Mouse (Mus musculus) cerebellum, postnatal 14 days (tissue): ENCODE results near the gene Resp18.

ENCODE experiments used
- DNase-seq, 2 experiments: peaks; one replicate each; pipeline ENCODE4 v3.0.0; 2021; ENCODE audit warnings: mixed read lengths in 2 of 2

Gene Resp18

DNA sequence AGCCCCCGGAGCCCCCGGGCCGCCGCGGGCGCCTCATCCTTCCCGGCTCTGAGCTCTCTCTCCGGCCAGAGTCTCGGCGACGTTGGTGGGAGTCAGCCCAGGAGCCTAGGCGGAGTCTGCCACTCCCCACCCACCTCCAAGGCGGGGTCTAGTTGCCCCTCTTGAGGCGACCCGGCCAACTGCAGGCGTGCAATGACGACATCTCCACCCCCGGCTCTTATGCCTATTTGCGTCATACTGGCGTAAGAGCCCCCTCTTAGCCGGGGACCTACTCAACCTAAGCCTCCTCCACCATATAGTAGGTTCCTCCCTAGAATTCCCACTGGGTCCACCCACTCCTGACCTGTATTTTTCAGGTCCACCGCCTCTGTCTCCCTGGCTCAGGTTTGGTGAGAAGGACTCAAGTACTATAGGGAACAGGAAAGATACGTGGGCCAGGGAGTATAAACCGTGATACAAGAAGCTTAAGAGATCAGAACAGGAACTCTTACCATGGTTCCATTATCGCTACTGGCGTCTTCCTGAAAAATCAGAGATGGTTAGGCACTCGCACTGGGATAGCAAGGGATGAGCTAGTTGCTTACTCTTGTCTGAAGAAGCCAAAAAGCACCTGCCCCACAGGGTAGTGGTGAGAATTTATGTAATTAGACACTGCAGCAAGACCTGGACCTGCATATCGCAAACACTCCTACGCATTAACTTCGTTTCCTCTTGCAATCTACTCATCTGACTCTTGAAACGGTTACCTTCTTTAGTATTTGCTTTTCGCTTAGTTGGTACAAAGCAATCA lies 13.9 kb downstream of the Resp18 start, which contains the start of gene Ptprn:
TSS of gene Ptprn (minus strand) at position 412 of the 790 bp plus-strand sequence.
- peak; percentile 80 to 82 for DNase-seq

DNA sequence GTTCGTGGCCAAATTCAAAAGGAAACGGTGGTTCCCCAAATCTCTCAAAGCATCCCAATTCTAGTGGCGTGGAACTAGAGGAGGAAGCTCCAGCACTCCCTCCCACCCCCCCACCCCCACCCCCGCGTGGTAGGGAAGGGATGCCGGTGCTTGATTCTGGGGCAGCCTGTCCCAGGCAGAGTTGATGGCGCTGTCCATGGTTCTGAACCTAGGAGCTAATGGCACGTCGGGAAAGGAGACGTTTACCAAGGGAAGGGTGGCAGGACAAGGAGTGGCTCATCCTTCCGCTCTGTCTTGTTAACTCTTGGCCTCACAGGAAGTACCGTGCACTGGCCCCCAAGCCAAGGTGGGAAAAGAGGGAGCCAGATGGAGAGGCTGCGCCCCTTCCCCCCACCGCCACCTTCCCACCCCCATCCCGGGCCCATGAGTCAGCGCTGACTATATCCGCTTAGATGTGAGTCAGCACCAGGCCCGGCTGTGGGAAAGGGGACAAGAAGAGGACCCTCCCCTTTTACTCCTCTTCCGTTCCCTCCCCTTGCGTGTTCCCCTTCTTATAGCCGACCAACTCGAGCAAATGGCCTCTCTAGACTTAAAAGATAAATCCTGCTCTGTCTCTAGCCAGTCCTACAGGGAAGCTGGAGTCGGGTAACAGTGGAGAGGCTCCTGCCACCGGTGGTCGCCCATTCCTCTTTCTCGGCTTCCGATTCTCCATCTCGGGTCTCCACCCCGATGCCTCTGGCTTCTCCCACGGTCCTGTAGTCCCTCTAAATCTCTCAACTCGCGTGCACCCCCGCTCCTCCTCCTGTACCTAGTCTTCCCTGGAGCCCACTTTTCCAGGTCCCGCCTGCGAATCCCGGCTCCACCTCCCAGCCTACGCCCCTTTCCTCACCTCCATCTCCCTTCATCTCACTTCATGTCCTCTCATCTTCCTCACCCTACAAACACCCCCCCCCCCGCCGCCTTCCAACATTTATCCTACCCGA lies 15.0 kb downstream of the Resp18 start:
- DNase-seq, result peak in 1 of 2 experiments; percentile 47

DNA sequence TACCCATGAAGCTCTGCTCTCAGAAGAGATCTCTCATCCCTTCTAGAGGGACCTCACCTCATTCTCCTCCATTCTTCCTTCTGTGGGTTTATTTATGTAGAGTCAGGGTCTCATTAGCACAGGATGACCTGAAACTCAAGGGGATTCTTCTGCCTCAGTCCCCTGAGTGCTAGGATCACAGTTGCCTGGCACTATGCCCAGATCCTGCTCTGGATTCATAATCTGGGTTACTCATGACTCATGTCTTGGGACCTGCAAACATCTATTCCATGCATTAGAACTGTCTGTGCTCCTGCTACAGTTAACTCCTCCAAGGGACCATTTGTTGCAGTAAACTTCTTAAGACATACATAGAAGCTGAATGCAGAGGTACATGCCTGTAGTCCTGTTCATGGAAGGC lies 16.9 kb downstream of the Resp18 start:
- DNase-seq, result peak in 1 of 2 experiments; percentile 45

DNA sequence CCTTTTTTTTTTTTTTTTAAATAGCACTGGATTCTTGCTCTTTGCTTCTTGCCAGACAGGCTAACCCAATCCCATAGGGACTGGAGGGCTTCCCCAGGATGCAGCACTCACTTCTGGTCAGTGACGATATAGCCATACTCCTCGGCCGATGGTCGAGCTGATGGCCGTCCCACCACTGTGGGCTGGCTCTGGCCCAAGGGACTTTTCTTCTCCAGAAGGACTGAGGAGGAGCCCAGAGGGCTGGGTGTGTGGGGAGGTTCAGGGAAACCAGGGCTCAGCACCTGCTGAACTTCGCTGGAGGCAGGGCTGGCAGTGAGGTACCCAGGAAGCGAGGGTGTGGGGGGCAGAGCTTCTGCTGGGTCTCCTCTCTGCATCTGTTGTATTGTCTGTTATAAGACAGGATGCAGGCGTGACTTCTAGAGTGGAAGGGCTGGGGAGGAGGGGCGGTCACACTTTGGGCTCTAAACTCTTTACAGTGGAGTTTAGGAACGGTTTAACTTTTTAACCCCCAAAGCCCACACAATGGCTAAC lies 22.6 kb downstream of the Resp18 start:
- DNase-seq, result peak in 1 of 2 experiments; percentile 48

DNA sequence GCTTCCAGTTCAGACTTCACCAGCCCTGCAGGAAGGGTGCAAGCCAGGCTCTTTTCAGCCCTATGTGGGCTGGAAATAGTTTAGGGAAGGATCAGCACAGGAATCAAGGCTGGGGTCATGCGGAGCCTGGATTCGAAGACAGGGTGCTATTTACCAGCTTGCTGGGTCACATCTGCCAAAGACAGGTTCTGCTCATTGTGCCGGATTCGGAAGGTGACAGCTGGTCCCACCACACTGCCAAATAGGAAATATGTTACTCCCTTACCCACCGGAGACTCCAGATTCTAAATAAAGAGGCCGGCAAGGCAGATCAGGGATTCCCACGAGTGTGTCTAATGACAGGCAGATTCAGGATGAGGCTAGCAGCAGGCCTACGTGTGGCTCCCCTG lies 23.6 kb downstream of the Resp18 start:
- DNase-seq, result peak in 1 of 2 experiments; percentile 45

DNA sequence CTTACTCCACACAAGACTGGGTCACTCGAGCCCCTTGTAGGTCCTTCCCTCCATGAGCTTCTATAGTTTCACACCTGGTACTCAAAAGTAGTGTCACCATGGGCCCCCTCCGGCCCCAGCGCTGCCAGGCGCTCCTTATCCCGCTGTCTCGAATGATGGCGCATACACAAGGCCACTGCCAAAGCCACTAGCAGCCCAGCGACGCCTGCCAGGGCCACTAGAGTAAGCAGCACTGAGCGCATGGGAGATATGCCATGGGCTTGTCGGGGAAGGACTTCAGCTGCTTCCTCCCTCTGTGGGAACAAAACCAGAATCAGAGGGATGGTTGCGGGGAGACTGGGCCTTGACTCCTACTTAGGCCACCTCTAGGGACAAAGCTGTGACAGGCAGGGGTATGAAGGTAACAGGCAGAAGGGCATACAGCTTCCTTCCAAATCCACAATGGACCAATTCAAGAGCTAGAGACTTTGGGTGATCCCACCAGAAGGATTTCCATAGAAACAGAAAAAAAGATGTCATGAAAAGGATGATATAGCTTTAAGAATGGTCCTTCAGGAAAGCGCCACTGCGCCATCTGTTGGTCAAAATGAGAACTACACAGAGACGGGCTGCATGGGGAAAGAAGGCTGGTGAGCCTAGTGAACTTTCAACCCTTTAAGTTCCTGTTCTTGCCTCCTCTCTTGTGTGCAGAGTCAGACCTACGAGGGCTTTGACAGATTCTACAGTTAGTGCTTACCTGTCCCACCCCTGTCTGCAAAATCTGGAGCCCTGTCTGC lies 24.2 kb downstream of the Resp18 start:
- DNase-seq, result peak; percentile 94 to 98

DNA sequence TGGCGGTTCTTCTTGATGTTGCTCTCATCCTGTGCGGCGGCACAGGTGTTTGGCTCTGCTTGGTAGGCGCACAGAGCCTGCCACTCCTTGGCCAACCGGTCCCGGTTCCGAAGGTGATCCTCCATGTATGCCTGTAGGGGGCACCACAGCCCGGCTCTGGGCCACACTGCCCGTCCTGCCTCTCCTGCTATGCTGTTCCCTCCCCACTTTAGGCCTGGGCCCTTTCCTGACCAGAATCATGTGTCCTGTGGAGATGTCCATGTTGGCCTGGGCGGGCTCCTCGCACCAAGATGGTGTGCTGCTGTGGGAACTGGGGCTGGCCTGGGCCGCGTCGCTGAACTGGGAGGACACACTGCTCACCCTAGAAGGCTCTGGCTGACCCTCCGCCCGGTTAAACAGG lies 25.2 kb downstream of the Resp18 start:
- peak in 1 of 2 experiments; percentile 45 for DNase-seq

DNA sequence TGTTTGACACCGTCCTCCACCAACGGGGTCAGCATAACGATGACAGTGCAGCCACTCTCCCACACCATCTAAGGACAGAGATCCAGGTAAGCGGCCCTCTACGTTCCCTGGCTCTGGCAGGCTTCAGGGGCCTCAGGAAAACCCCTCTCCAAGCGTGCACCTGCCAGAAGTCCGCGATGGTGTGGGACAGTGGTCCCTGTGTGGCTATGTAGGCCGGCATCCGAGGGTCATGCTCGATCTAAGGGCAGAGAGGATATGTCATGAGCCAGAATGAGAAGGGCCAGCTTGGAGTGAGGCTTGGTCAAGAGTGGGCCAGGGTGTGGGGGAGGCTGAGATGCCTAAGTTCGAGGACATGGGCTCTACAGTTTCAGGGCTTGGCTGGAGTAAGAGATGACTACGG lies 25.9 kb downstream of the Resp18 start:
- DNase-seq, result peak in 1 of 2 experiments; percentile 24

DNA sequence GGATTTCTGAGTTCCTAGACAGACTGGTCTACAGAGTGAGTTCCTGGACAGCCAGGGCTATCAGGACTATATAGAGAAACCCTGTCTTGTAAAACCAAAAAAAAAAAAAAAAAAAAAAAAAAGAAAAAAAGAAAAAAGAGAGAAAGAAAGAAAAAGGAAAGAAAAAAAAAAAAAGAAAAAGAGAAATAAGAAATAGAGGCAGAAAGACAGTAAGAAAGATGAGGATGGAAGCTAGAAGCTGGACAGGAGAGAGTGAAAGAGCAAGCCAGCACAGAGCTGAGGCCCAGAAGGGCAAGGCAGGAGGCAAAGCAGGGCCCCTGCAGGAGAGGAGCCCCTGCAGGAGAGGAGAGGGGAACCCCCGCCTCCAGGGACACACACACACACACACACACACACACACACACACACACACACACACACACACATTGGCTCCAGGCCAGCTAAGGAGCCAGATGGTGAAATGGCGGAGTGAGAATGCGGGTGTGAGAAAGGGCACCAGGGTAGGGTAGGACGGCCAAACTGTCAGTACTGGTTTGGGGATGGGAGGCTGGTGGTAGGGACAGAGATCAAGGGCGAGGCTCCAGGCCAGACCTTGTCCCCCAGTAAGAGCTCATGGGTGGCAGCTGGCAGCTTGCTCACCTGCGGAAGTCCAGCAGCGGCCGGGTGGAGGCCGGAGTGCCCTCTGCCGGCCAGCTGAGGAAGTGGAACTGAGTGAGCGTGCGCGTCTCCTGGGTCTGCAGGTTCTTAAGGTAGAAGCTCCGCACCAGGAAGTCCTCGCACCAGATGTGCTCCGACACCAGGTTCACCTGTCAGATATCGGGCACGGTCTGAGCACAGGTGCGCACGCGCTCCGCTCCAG lies 26.9 kb downstream of the Resp18 start:
- peak; percentile 88 to 90 for DNase-seq

DNA sequence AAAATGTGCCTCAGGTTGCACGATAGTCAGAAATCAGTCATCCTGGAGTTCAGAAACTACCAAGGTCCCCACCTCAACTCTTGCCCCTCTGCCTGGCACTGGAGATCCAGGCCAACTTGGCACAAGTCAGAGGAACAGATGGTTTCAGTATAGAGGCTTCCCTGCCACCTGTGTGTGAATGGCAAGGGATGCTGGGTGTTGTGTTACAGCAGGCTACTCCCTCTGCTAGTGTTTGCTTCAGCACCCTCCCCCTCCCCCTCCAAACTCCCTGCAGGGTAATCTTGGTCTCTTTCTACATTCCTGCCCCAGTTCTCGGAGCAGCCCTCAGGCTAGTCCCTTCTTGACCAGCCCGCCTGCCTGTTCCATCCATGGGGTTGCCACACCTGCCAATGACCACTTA lies 27.7 kb downstream of the Resp18 start:
- DNase-seq, result peak; percentile 80 to 84

DNA sequence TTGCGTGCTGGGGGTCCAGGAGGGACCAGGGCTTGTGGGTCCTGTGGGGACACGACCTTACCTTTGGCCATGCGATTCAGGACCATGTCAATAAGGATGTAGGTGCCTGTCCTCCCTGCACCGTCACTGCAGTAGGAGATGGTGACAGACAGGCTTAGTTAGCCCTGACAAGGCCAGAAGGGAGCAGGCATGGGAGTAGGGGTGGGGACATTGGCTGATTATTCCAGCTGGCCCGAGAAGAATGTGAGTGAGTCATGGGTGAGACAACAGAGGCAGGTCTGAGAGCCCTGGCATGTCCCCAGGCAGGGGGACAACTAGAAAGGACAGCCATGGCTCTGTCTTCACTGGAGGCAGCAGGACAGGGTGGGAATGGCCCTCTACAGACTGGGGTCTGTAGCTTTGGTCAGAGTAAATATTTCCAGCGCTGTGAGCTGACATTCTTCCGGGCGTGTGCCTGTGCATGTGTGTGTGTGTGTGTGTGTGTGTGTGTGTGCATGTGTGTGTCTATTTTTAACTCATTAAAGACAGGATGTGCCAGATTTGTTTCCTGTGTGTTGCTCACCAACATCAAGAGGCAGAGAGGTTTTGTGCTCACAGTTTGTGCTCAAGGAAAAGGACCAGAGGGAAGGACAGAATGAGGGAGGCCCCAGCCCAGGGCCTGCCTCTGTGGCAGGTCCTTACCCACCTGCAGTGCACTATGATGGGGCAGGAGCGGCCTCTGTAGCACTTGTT lies 30.0 kb downstream of the Resp18 start:
- DNase-seq, result peak; percentile 72 to 77

DNA sequence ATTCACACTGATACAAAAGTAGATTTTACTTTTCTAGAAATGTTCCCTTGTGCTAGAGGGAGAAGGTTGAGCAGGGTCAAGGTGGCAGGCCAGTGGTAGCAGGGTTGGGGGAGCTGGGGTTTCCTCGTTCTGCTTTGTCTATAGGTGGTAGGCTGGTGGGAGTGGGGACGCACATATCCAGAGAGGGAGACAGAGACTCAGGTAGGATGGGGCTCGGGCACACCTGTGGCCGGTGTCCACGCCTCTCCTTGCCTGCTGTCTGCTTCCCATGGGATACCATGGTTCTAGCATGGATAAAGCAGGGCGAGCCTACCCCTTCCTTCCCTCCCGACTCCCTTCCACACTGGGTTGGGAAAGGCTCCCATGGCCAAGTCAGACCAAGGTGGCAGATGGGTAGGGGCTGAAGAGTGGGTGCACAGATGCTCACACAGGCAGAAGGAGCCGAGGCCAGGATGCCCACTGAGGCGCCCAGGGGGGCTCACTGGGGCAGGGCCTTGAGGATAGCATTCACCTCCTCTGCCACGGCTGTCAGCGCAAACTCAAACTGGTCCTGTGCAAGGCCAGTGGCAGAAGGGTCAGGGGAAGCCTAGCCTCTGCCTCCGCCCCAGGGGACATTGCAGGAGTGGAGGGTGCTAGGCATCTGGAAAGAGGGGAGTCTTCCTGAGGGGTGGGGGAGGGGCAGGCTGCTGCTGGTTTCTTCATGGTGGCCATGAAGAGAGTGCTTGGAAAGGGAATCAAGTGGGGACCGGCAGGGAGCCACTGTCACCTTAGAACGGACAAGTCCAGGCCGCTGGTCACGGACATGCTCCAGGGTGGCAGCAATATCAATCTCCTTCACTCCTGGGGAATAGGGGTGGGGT lies 30.9 kb downstream of the Resp18 start:
- peak in 1 of 2 experiments; percentile 52 for DNase-seq

DNA sequence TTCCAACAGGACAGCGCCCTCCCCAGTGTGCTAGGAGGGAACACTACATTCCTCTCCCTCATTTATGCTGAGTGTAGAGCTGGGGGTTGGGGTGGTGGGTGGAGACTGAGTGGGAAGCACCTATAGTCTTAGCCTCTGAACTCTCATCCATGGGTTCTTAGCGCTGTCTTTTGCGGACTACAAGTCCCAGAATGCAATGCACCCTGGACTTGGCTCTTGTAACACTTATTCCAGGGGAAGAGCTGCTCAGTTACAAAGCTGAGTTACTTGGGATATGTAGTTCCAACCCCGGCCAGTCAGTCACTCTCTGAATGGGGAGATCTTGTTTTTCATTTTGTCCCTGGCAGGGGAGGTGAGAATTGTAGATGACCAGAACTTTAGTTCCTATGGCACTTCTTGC lies 33.4 kb downstream of the Resp18 start:
- DNase-seq, result peak; percentile 69 to 72

DNA sequence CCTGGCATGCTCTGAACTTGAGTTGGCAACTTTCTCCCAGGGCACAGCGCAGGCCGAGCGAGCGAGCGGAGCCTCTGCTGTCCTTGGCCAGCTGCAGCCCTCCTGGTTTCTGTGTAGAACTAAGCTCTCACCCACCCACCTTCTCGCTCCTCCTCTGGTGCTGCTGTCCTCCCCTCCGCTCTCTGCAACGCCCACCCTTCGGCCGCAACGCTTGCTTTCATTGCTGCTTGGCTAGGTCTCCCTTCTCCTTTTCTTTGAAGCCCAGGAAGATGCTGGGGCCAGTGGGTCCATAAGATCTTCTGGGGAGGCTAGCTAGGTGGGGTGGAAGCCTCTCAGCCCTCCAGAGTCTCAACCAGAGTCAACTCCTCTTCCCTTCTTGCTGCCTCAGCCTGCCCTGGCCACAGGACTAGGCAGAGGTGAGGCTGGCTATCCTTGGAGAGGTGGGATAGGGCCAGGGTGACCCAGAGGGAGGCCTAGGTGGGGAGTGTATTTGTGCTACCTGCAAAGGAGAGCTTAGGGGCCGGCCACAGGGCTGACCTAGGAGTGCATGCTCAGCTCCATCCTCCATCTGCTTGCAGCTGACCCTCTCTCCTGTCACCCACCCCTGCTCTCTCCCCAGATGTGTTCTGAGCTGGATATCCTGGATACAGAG lies 33.9 kb downstream of the Resp18 start:
- DNase-seq, result no peak

DNA sequence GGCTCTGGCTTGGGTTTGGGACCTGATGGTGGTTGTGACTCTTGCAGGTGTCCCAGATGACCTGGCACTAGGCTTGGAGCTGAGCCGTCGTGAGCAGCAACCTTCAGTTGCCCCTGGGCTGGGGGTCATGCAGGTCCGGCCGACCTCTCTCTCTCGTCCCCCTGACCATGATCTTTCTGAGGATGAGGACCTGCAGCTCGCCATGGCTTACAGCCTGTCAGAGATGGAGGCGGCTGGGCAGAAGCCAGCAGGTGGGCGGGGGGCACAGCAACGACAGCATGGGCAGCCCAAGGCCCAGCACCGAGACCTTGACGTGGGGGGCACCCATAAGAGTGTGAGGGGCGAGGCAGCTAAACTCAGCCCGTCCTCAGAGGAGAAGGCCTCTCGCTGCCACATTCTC lies 34.8 kb downstream of the Resp18 start:
- no peak for DNase-seq

DNA sequence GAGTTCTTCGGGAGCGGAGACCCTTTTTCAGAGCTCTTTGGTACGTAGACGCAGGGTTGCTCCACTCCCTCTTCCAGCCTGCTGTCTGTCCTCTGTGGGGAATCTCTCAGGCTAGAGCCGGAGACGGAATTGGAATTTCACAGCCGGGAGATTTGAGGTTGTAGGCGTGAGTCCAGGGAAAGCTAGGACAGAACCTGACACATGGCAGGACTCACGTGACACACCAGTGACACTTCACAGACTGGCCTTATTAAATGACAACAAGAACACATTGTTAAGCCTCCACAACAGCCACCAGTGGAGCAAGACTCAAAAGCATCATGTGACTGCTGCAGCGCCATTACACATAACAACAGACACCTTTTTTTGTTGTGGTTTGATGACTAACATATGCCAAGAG lies 38.6 kb downstream of the Resp18 start:
- peak in 1 of 2 experiments; percentile 26 for DNase-seq

DNA sequence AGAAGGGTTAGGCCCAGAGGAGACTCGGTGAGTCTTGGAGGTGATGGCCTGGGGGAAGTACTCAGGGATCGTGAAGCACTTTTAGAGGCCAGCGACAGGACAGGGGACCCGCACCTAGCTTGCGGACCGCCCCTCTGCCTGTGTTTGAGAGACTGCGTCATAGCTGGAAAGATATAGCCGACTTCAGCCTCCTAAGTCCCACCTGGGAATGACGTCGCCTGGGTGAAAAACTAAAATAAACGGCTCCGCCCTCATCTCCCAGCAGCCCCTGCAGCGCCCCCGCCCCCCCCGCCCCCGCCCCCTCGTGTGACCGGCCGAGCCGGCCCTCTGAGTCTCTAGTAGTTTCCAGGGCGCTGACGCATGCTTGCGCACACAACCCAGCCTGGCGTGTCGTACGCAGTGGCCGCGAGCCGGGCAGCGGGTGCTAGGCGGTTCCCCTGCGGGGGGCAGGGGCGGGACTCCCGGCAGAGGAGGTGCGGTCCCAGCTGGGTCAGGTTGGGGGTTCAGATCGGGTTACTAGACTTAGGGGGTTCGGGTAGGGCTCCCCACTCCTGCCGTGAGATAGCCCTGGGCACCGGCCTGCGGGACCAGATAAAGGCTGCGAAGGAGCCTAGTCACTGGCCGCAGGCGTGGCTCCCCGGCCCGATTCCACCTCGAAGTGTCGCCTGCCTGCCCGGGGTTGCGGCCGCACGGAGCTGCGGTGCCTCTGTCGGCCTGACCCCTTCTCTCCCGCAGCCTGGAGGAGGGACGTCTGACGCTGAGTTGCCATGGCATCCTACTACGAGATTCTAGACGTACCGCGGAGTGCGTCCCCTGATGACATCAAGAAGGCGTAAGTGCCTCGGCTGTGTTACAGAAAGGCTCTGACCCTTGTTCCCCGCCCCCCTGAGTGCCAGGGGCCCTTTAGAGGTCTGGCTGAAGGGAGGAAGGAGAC lies 41.8 kb downstream of the Resp18 start, which contains the start of gene Dnajb2:
TSS of gene Dnajb2 (plus strand) at position 290 of the 934 bp plus-strand sequence.
- DNase-seq, result peak; percentile 88 to 90

DNA sequence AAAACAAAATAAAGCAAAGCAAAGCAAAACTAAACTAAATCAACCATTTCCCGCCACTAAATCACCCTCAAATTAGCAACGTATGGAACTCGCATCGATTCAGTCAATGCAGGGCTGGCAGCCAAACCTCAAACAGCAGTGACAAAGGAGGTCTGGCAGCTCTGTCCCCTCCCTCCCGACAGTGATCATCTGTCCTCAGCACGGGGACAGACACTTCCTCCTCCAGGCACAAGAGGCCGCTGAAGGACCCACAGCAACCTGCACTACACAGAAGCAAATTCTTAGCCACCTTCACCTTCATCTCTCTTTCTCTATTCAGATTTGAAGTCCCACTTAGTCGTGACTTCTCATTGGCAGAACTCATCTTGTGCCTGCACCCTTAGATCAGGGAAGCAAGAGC lies 43.6 kb downstream of the Resp18 start:
- DNase-seq, result peak; percentile 85 to 88
